Mouse (Mus musculus) cerebellum, adult 2 months (tissue): ENCODE results near the gene Prox1.

ENCODE experiments used
- CTCF ChIP-seq: fragments of 200-500 bp; IDR thresholded peaks from 2 replicates; pipeline ENCODE4 v1.5.1; 2011; ENCODE audit warnings: low read depth, mild to moderate bottlenecking, control low read depth, low read length, moderate library complexity, borderline replicate concordance; ENCODE audit not compliant: insufficient read depth
- POLR2A ChIP-seq: fragments of 200-500 bp; IDR thresholded peaks from 2 replicates; pipeline ENCODE4 v1.6.1; 2011; ENCODE audit warnings: low read length, control low read depth, borderline replicate concordance; ENCODE audit not compliant: insufficient read depth

- TF ChIP-seq POLR2A, result no peak
- no peak for TF ChIP-seq CTCF
These were observed 304 bp upstream of the Prox1 start for GRCm38 (mm10) chr1:190170819-190171216.
